Mouse (Mus musculus): ENCODE results near the gene Eif3j1.
"Not testable (repeated sequence)": the region's sequence is repeated elsewhere in the genome, so short reads cannot be mapped to it uniquely, and the experiment has no call there.

The Eif3j1 gene

GRCm38 (mm10) chr2:122027862-122028755 is at the start of gene Eif3j1:
TSS of gene Eif3j1 (plus strand) at chr2:122028546.
- peak; percentile 92 to 96 for DNase-seq

GRCm38 (mm10) chr2:121995738-121996137 is 32.6 kb upstream of the Eif3j1 start:
- DNase-seq, result no peak

DNA sequence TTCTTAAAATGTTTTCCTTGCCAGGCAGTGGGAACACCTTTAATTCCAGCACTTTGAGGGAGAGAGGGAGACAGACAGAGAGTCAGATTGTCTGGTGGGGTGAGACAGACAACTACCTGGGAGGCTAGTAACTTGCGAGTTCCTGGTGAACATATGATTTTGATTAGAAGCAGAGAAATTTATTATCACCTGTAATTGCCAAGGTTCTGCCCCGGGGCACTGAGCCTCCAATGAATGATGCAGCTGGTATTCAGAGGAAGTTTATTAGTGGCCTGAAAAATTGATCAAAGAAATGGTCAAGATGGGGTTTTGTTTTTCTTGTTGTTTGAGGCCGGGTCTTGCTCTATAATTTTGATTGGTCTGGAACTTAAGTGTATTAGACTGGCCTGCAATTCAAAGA is 19.5 kb upstream of the Eif3j1 start:
- DNase-seq, result no peak

DNA sequence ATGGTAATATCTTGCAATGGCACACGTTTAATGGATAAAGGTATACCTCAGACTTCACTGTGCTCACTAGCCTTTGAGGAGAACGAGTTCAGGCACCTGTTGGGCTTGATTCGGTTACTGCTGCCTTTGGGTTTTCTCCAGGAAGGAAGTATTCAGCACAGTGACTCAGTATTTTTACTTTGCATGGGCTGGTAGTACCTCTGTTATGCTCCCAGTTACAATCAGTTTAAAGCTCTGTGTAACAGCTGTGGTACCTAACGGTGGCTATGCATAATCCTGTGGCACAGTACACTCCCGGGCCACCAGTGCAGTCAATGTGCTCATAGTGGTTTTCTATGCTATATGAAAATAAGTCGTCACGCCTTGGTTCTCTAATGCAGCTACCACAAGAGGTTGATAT is 16.9 kb upstream of the Eif3j1 start:
- DNase-seq, result no peak

DNA sequence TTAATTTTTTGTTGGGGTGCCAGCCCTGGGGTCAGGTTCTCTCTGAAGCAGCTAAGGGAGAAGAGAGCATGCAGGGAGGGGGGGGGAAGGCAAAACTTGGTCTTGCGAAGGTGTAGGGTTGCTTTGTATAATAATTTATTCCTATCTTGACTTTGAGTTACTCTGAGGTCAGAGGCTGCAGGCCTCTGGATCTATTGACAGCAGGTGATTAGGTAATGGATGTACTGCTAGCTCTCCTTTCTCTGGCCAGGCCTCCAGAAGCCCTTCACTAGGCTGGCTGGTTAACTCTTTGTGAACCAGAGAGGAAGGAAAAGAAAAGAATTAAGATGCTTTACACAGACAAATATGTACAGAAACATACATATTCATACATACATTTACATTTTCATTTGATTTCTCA is 9.6 kb upstream of the Eif3j1 start:
- DNase-seq, result no peak

DNA sequence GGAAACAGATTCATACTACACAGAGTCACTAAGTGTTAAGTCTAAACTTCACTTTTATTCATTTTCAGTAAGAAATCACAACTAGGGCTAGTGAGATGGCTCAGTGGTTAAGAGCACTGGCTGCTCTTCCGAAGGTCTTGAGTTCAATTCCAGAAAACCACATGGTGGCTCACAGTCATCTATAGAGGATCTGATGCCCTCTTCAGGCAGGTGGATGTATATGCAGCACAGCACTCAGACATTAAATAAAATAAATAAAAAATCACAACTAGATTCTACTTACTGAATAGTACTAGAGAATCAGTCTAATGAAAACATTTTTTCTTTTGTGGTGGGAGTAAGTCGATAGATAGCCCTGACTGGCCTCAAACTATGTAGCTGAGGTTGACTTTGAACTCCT is 6.1 kb upstream of the Eif3j1 start:
- DNase-seq, result no peak

GRCm38 (mm10) chr2:122027091-122027490 is 1.3 kb upstream of the Eif3j1 start:
- DNase-seq, result peak in 1 of 2 experiments; percentile 10

GRCm38 (mm10) chr2:122028756-122029700 is 682 bp downstream of the Eif3j1 start:
- peak; percentile 60 for DNase-seq

GRCm38 (mm10) chr2:122031970-122032369 is 3.6 kb downstream of the Eif3j1 start:
- no peak for DNase-seq

- DNase-seq, result no peak
These were observed 7.7 kb downstream of the Eif3j1 start for GRCm38 (mm10) chr2:122036064-122036463.

GRCm38 (mm10) chr2:122043926-122044325 is 15.6 kb downstream of the Eif3j1 start:
- DNase-seq, result no peak

DNA sequence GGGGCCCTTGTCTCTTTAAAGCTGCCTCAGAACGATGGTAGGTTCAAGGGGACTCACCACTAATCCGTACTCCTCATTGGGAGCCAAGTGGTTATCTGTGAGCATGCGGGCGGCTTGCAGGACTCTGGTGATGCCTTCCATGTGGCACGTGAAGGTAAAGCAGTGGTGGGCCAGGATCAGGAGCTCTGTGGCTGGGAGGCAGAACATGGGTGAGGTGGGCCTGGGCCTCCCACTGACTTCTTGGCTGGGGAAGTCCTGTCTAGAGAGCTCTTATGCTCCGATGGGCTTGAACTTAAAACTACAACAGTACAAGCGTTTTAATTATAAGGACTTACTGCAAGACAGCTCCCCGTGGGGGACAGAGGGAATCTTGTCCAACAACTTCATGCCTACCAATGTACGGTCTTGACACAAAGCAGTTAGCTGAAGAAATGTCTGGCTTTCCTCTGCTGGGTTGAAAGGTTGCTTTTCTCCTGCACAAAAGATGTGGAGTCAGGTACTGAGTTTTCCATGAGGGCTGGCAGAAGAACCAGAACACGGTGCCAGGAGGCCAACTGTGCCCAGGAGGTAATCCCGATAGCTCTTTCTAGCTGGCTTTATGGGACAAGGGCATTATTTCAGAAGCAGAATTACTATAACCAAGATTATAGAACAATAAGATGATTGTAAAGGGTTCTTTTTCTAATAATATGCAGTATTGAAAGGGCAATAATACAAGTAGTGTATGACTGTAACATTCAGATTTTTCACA is 31.2 kb downstream of the Eif3j1 start:
- DNase-seq, result peak; percentile 69 to 77

GRCm38 (mm10) chr2:122065200-122065969 is 37.0 kb downstream of the Eif3j1 start:
- DNase-seq, result peak; percentile 74 to 80

GRCm38 (mm10) chr2:122066241-122066640 is 37.9 kb downstream of the Eif3j1 start:
- no peak for DNase-seq

DNA sequence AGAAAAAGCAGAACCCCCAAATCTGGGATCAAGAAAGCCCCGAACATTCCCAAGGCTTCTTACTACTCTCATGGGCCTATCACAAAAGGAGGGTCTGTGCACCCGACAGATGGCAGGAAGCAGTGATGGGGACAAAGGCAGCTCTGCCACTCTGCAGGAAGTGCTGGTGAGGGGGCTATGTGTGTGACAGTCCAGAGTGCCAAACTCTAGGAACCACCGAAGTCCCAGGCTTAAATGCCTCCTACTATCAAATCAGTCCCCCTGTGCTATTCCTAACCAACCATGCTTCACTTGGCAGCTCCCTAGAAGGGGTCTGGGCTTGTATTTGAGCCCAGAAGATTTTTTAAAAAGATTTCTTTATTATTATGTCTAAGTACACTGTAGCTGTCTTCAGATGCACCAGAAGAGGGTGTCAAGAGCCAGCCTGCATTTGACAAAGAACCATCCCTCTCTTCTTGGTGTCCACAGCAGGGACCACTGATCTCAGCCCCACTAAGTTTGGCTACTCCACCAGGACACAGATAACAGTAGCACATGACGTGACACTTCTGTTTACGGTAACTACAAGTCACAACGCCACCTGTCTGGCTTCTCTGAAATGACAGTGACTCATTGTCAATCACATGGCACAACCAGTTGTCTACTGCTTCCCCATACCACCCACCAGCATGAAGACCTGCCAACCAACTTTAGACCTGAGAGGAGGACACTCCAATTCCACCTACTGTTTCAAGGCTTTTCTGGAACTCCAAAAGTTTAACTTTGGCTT is 41.0 kb downstream of the Eif3j1 start:
- DNase-seq, result no peak

DNA sequence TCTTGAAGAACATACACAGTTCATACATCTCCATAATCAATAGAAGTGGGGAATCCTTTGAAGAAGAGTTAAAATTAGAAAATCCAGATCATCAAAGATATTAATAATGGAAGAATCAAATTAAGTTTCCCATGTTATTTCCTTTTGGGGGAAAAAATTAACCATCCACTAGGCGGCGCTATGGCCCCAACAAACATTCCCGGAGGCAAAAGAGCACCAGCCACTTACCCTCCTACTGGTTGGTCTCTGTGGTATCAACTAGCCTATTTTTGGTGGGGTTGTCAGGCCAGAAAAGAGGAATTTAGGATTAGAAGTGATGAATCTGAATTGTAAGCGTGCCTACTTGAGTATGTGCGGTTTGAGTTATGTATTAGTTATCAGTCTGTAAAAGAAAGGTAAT is 41.6 kb downstream of the Eif3j1 start:
- DNase-seq, result peak; percentile 62 to 72

DNA sequence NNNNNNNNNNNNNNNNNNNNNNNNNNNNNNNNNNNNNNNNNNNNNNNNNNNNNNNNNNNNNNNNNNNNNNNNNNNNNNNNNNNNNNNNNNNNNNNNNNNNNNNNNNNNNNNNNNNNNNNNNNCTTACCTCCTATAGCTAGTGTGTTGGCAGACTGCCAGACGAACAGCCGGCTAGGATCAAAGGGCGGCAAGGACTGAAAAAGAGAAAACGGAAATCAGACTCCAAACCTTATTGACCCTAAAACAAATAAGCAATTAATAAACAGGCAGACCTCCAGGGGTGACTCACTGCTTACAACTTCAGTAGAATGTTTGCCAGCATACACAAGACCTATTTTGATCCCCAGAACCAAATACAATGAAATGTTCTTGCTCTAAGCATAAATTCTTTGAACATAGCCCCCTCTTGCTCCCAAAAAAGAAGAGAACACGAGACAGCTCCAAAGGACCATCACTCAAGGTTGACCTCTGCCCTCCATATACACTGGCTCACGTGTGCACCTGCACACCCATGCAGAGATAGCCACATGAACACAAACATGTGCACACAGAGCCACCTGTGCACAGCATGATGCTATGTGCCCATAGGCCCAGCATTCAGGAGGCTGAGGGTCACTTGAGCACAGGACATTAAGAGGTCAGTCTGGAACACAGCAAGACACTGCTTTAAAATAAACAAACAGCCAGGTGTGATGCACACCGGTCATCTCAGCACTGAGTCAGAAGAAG is 53.5 kb downstream of the Eif3j1 start:
- DNase-seq, result peak; percentile 65 to 66

GRCm38 (mm10) chr2:122086446-122086845 is 58.1 kb downstream of the Eif3j1 start:
- peak; percentile 41 to 65 for DNase-seq

GRCm38 (mm10) chr2:122093844-122094243 is 65.5 kb downstream of the Eif3j1 start:
- no peak for DNase-seq

DNA sequence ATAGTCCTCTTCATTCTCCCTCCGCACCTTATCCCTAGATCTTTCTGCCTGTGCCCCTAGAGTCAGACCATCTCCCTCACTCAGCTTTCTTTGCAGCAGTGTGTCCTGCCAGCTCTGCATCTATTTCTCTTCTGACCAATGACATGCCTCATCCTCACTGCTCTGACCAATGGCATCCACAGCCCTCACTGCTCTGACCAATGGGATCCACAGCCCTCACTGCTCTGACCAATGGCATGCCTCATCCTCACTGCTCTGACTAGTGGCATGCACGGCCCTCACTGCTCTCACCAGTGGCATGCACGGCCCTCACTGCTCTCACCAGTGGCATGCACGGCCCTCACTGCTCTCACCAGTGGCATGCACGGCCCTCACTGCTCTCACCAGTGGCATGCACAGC is 69.3 kb downstream of the Eif3j1 start:
- not testable (repeated sequence) for DNase-seq
